10 mouse cellular contexts compared by ENCODE assay signal in genomic region chr9:96740712-96741364, GRCm38 (mm10). TPM values are rescaled to one million over a fixed set of nuclear protein-coding genes. Genes with fewer than 3 reads are reported as not detected.
A peak's percentile ranks its signal among the peaks of the same experiment; 100 is the strongest.
DNase-seq lines count a peak whose midpoint lies in the region; ATAC-seq and TF ChIP-seq lines count a peak whose summit lies in the region.
"Had no signal": no experiment of that assay in that cellular context is flagged by ENCODE, and none has a peak within 500 bp of the region (broad histone marks: within the 10 kb centered on the region; RNA-seq: fewer than 3 reads in every experiment).

No protein-coding gene starts in this region.

- no peak overlapping the region for H3K9ac ChIP-seq in limb, embryonic 15.5 days
- H3K9ac ChIP-seq: liver, embryonic 15.5 days had no signal

- no peak for TF ChIP-seq CTCF in gastrocnemius, adult 2 months (IDR thresholded peaks at IDR 0.05)
- TF ChIP-seq CTCF in embryonic fibroblast, embryonic 13.5 days (IDR thresholded peaks at IDR 0.05; ENCODE audit: borderline replicate concordance, insufficient read depth, low read length), result no peak

- no peaks in the 10 kb centered on the region for H3K9me3 ChIP-seq in limb, embryonic 15.5 days
- H3K9me3 ChIP-seq: liver, embryonic 15.5 days had no signal

- no peaks in the 10 kb centered on the region for H3K27me3 ChIP-seq in limb, embryonic 15.5 days
- H3K27me3 ChIP-seq: liver, embryonic 15.5 days had no signal

- peak overlapping the region; percentile 59 for H3K4me3 ChIP-seq in gastrocnemius, adult 2 months
- H3K4me3 ChIP-seq in embryonic fibroblast, embryonic 13.5 days (ENCODE audit: insufficient read depth, low read length), result no peak overlapping the region
- H3K4me3 ChIP-seq in limb, embryonic 15.5 days, result no peak overlapping the region
- H3K4me3 ChIP-seq: liver, embryonic 15.5 days had no signal

- H3K36me3 ChIP-seq in limb, embryonic 15.5 days, result no peaks in the 10 kb centered on the region
- H3K36me3 ChIP-seq: liver, embryonic 15.5 days had no signal

- H3K27ac ChIP-seq in gastrocnemius, adult 2 months, result peak overlapping the region; percentile 81
- H3K27ac ChIP-seq in embryonic fibroblast, embryonic 13.5 days (ENCODE audit: insufficient read depth, low read length), result peak overlapping the region; percentile 87
- H3K27ac ChIP-seq in limb, embryonic 15.5 days, result 0 out of 2 replicates have a peak overlapping the region, but pooled peaks have one; percentile 40
- H3K27ac ChIP-seq: liver, embryonic 15.5 days had no signal

- no peak for TF ChIP-seq POLR2A in embryonic fibroblast, embryonic 13.5 days (IDR thresholded peaks at IDR 0.05; ENCODE audit: low read depth, low read length)

- no peak overlapping the region for H3K4me2 ChIP-seq in limb, embryonic 15.5 days
- H3K4me2 ChIP-seq: liver, embryonic 15.5 days had no signal

- WGBS in limb, embryonic 15.5 days, result 67% methylated on average over 15 of the region's 15 CpGs

- no peak for ATAC-seq in limb, embryonic 15.5 days (ENCODE audit: insufficient number of reproducible peaks, low FRiP score, low TSS enrichment, low read depth)

- no peak for DNase-seq in gastrocnemius, adult 2 months
- DNase-seq in gastrocnemius, postnatal 10 days, result no peak
- peak; percentile 87 for DNase-seq in A20 (ENCODE audit: low read depth, low spot score)
- no peak for DNase-seq in urinary bladder, postnatal 14 days (ENCODE audit: low spot score)
- DNase-seq in right cerebral cortex, postnatal 4 days, result no peak
- no peak for DNase-seq in gastrocnemius, postnatal 4 days (ENCODE audit: low spot score in 2 of 2)
- DNase-seq: cerebellum, postnatal 10 days had no signal

- intact Hi-C loops in gastrocnemius, adult 2 months (cut with DNase I), result no loop called here

- H3K4me1 ChIP-seq in embryonic fibroblast, embryonic 13.5 days (ENCODE audit: control insufficient read depth, insufficient read depth, low read length), result no peaks in the 10 kb centered on the region
- peaks cover 14% of the 10 kb centered on the region; the same call in 1 of the 2 replicates for H3K4me1 ChIP-seq in limb, embryonic 15.5 days
- H3K4me1 ChIP-seq: liver, embryonic 15.5 days had no signal

RNA-seq across cellular contexts. Expression of gene Zbtb38, which starts 11.8 kb away (rescaled TPM):
- 10 to 100 TPM; 22.9 to 33.8 TPM for total RNA-seq in gastrocnemius, adult 2 months (2021)
- total RNA-seq in gastrocnemius, postnatal 10 days (2021), result 10 to 100 TPM; 13.8 to 17.9 TPM
- 33.6 and 47.0 TPM in 2 replicates for polyA plus RNA-seq in embryonic fibroblast, embryonic 13.5 days (2011; ENCODE audit: insufficient read length, low read depth, missing spikeins)
- 16.8 and 17.2 TPM in 2 replicates for polyA plus RNA-seq in limb, embryonic 15.5 days (2015; fragmentation: Nextera tagmentation; extraction: Ambion mirVana)
- total RNA-seq in gastrocnemius, postnatal 4 days (2021), result 10 to 100 TPM; 15.9 to 20.1 TPM
